Mouse (Mus musculus): Measurements from ENCODE around the gene Pbx1.

Gene Pbx1

GRCm38 (mm10) chr1:168299928-168300365 is 132.1 kb downstream of the Pbx1 start:
- no peak for DNase-seq (ENCODE audit: low spot score)

DNA sequence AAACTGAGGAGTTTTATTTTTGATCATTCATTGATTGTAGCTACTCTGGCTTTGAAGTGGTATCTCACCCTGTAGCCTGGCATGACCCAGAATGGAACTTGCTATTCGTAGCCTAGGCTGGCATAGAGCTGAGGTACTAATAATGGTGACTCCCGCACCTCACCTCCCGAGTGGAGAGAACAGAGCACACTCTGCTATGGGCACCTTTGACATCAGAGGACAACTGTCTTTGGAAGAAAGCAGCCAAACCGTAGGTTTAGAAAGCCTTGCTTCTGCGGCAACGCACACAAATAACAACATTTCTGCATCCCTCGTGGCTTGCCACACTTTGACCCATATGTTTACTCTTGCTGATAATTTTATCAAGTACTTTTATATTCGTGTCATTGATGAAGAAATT is 132.9 kb downstream of the Pbx1 start:
- DNase-seq (ENCODE audit: low spot score): no peak

GRCm38 (mm10) chr1:168296290-168296689 is 135.8 kb downstream of the Pbx1 start:
- DNase-seq (ENCODE audit: low spot score): no peak

DNA sequence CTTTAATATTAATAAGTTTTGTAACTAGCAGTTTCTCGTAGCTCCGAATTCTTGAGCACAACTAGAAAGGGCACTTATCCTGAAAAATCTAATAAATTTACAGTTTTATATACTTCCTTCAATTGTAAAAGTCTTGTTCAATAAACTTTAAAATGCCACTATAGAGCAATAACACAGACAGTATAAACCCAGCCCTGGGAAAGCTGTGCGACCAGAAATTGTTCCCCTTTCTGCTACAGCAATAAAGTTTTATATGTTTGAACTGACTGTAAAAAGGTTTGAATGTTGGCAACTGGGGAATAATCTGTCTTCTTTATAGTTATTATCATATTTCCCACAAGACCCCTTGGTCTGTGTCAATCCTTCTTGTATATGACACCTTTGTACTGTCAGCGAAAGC is 136.3 kb downstream of the Pbx1 start:
- DNase-seq (ENCODE audit: low spot score): no peak

DNA sequence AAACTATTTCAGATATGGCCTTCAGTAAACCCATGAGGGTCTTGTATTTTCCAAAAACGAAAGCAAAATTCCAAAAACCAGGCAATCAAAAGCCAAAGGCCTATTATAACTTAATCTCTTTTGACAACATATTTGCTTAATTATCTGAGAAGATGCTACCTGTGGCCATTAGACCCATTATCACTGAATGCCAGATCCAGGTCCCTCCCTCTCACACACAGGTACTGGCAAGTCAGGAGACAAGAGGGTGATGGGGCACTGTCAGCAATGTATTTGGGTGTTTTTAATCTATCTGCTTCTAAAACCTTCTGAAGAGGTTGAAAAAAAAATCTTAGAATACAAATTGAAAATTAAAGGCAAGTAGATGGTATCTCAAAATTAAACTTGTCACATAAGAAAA is 138.4 kb downstream of the Pbx1 start:
- DNase-seq (ENCODE audit: low spot score): no peak

GRCm38 (mm10) chr1:168292106-168292505 is 140.0 kb downstream of the Pbx1 start:
- no peak for DNase-seq (ENCODE audit: low spot score)

DNA sequence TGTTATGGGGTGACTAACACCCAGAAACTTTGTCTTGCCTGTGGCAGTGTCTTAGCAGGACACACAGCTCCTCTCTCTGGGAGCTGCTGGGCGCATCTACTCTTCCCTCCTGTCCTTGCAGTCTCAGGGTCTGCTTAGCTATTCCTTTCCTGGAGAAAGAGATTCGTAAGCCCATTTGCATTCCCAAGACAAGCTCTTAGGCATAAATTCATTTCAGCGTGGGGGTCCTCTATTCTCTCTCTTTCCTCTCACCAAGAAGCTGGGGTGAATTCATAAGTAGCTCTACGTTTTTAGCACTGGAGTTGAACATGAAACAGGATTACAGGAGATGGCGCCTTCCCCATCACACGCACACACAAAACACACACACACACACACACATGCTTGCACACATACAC is 140.4 kb downstream of the Pbx1 start:
- no peak for DNase-seq (ENCODE audit: low spot score)

- no peak for DNase-seq (ENCODE audit: low spot score)
Observed at GRCm38 (mm10) chr1:168291001-168291642, 140.9 kb downstream of the Pbx1 start.

GRCm38 (mm10) chr1:168290236-168290985 is 141.7 kb downstream of the Pbx1 start:
- no peak for DNase-seq (ENCODE audit: low spot score)

DNA sequence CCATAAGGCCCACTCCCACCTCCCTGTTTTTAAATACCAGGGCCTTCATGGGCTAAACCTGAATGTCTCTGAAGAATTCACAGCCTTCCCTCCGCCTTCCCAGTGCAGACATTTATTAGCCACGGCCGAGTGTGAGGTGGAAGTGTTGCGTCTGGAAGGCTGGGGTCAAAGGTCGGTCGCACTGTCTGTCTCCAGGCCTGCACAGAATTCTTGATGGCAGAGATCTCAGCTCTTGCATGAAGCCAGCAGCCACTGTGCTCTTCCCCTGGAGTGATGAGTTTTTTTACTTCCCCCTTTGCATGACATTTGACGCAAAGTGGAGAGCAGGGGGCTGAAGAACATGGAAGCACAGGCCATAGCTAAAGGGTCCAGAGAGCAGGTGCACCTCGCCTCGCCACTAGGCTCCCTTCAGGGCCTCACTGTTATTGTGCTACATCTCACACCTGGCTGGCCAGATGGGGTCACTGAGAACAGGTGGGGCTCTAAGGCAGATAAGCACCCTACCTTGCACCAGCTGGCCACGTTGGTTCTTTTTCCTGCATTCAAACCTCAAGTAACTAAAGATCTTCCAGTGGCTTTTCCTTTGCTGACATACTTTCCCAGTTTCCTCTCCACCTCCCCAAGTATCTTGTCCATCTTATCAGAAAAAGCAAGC is 143.1 kb downstream of the Pbx1 start:
- no peak for DNase-seq (ENCODE audit: low spot score)

GRCm38 (mm10) chr1:168287843-168288591 is 144.1 kb downstream of the Pbx1 start:
- DNase-seq (ENCODE audit: low spot score): no peak

- no peak for DNase-seq (ENCODE audit: low spot score)
Observed at GRCm38 (mm10) chr1:168286862-168287650, 145.0 kb downstream of the Pbx1 start.

DNA sequence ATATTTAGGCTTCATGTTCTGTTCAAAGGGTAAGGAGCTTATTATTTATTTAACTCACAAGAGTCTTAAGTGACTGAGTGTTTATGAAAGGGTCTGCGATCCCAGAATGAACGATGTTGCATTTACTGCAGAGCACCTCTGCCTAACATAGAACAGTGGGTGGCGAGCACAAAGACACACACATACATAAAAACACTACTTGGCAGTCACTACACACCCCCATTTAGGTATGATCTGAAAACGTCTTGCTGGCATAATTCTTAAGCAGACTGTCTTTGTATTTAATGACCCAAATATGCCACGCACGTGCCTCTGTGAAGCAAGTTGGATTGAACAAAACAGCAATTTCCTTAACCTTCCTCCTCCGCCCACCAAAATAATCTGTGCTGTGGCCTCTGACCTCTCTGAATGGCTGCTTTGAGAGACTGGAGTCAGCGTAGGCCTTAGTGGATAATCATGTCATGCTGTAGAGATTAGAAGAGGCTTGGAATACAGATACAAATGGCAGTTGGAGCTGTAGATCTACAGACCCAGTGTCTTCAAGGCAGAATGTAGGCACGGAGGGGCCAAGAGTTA is 147.4 kb downstream of the Pbx1 start:
- DNase-seq (ENCODE audit: low spot score): no peak

- DNase-seq (ENCODE audit: low spot score): no peak
Observed at GRCm38 (mm10) chr1:168283841-168284565, 148.1 kb downstream of the Pbx1 start.

- no peak for DNase-seq (ENCODE audit: low spot score)
Observed at GRCm38 (mm10) chr1:168283421-168283820, 148.6 kb downstream of the Pbx1 start.

GRCm38 (mm10) chr1:168275678-168276077 is 156.4 kb downstream of the Pbx1 start:
- DNase-seq (ENCODE audit: low spot score): no peak

GRCm38 (mm10) chr1:168274296-168274695 is 157.8 kb downstream of the Pbx1 start:
- no peak for DNase-seq (ENCODE audit: low spot score)

DNA sequence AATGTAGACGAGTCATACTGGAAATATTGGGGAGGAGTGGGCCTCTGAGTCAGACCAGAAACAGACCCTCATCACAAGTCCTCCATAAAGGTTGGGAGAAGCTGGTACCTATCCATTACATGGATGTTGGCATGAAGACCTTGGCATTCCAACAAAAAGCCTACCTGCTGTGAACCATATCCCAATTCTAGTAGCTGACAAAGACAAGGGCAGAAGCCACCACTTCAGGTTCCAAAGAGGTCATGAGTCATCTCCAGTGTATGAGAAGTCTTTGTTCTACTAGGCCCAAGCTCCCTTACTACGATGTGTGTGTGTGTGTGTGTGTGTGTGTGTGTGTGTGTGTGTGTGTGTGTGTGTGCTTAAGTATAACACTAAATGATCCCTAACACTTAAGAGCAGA is 160.0 kb downstream of the Pbx1 start:
- DNase-seq (ENCODE audit: low spot score): no peak

GRCm38 (mm10) chr1:168271207-168271606 is 160.9 kb downstream of the Pbx1 start:
- no peak for DNase-seq (ENCODE audit: low spot score)

DNA sequence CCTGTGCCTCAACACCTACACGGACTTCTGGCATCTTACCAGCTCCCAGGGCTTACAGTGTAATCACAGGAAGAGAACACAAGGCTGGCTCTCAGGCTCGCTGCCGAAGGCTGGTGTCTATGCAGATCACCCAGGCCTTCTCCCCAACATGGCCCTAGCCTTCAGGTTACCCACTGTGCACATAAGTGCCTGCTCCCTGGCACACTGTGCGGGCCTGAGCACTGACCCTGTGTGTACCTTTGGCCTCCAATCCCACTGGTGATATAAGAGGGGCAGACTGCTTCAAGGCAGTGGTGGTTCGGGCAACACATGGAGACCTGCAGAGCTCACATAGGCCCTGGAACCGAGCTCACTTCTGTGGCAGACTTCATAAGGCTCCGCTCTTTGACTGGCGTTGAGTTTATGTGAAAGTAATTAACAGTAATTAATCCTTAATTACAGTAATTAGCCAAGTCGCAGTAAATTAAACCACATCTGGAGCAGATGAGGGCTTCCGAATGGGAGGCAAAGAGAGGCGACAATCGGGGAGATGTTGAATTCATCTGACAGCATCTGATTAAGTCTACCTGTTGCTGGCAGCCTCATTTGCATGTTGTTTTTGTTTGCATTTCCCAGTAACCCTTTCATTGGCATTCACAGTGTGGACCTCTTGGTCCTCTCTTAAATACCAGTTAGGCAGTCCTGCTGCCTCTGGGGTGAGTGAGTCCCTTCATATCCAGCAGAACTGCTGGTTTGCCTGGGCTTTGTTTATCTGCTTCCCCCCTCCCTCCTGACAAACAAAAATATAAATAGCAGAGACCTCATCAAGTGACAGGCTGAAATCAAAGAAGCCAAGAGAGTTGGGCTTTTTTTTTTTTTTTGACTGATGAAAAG is 163.1 kb downstream of the Pbx1 start:
- no peak for DNase-seq (ENCODE audit: low spot score)
